Mouse (Mus musculus) CH12.LX (cell line): ENCODE measurements around the gene Rnd1. TPM values are rescaled to one million over a fixed set of nuclear protein-coding genes. Genes with fewer than 3 reads are reported as not detected.

Source experiments
- DNase-seq: peaks from one replicate; pipeline ENCODE4 v3.0.0-alpha.2; 2013; ENCODE audit errors: extremely low read depth
- H3K27ac ChIP-seq: 2 replicates; pipeline ENCODE4 v1.5.1; 2012; ENCODE audit warnings: low read depth, mild to moderate bottlenecking, control low read depth, moderate library complexity; ENCODE audit not compliant: insufficient read depth
- H3K27me3 ChIP-seq: replicated peaks from 2 replicates; pipeline ENCODE3; 2012; ENCODE audit warnings: inconsistent platforms
- H3K36me3 ChIP-seq, 2 experiments: replicated peaks in 1 of 2; 2 replicates each; pipeline versions ENCODE3 to v1.6.1; 2012; ENCODE audit warnings: inconsistent platforms in 1 of 2, low read length in 1 of 2, mild to moderate bottlenecking in 1 of 2, mixed read lengths in 1 of 2, moderate library complexity in 1 of 2; ENCODE audit not compliant: control insufficient read depth in 1 of 2, insufficient read depth in 1 of 2
- H3K4me1 ChIP-seq, 2 experiments: 2 replicates each; pipeline ENCODE4 v1.6.1; 2012; ENCODE audit warnings: inconsistent platforms in 1 of 2, moderate library complexity in 1 of 2; ENCODE audit not compliant: insufficient read depth in 2 of 2, control insufficient read depth in 1 of 2
- H3K4me2 ChIP-seq: 2 replicates; pipeline ENCODE4 v1.6.1; 2012; ENCODE audit warnings: low read depth, mild to moderate bottlenecking, control low read depth; ENCODE audit not compliant: poor library complexity, insufficient read depth, severe bottlenecking
- H3K4me3 ChIP-seq, 3 experiments: fragments of 150-350 bp in 1 of 3; sonication (generic) in 1 of 3; replicated peaks in 1 of 3; 2 replicates each; pipeline versions ENCODE3 to v1.5.1; 2011 to 2012; ENCODE audit warnings: low read depth in 2 of 3, low read length in 2 of 3, mild to moderate bottlenecking in 2 of 3, moderate library complexity in 2 of 3, control low read depth in 1 of 3, improper control_type of control experiment in 1 of 3, inconsistent platforms in 1 of 3, mixed read lengths in 1 of 3; ENCODE audit not compliant: poor library complexity in 1 of 3
- H3K79me2 ChIP-seq: replicated peaks from 2 replicates; pipeline ENCODE4 v1.6.1; 2012; ENCODE audit warnings: mild to moderate bottlenecking, moderate library complexity; ENCODE audit not compliant: control insufficient read depth, poor library complexity, insufficient read depth, severe bottlenecking; ENCODE audit errors: extremely low read depth
- H3K9ac ChIP-seq: 2 replicates; pipeline ENCODE4 v1.6.1; 2012; ENCODE audit warnings: low read depth, mild to moderate bottlenecking, control low read depth, moderate library complexity; ENCODE audit not compliant: insufficient read depth
- H3K9me3 ChIP-seq: replicated peaks from 2 replicates; pipeline ENCODE3; 2012; ENCODE audit warnings: low read length, inconsistent platforms, mixed read lengths
- CTCF ChIP-seq, 2 experiments: IDR thresholded peaks in 1 of 2; conservative IDR thresholded peaks in 1 of 2; 2 replicates each; pipeline ENCODE4 v1.5.1; 2011 to 2012; ENCODE audit warnings: low read depth in 2 of 2, low read length in 2 of 2, improper control_type of control experiment in 1 of 2, inconsistent platforms in 1 of 2, mild to moderate bottlenecking in 1 of 2, moderate library complexity in 1 of 2
- E2F4 ChIP-seq: IDR thresholded peaks from 2 replicates; pipeline ENCODE4 v1.6.1; 2011; ENCODE audit warnings: low read depth, low read length, improper control_type of control experiment; ENCODE audit not compliant: insufficient replicate concordance
- ELF1 ChIP-seq: IDR thresholded peaks from 2 replicates; pipeline ENCODE4 v1.6.1; 2014; ENCODE audit warnings: low read depth, mild to moderate bottlenecking, inconsistent platforms, low read length, improper control_type of control experiment
- EP300 ChIP-seq: IDR thresholded peaks from 2 replicates; pipeline ENCODE4 v1.6.1; 2011; ENCODE audit warnings: low read length, improper control_type of control experiment
- ETS1 ChIP-seq: conservative IDR thresholded peaks from 2 replicates; pipeline ENCODE4 v1.6.1; 2012; ENCODE audit warnings: low read depth, mild to moderate bottlenecking, inconsistent platforms, low read length, improper control_type of control experiment, moderate library complexity
- GABPA ChIP-seq: IDR thresholded peaks from 2 replicates; pipeline ENCODE4 v1.6.1; 2012; ENCODE audit warnings: low read depth, low read length, improper control_type of control experiment, inconsistent platforms; ENCODE audit not compliant: insufficient replicate concordance
- IRF4 ChIP-seq: IDR thresholded peaks from 2 replicates; pipeline ENCODE4 v1.6.1; 2014; ENCODE audit warnings: low read depth, mild to moderate bottlenecking, inconsistent platforms, low read length, improper control_type of control experiment
- JUN ChIP-seq: IDR thresholded peaks from 2 replicates; pipeline ENCODE4 v1.6.1; 2011; ENCODE audit warnings: low read depth, mild to moderate bottlenecking, low read length, improper control_type of control experiment, moderate library complexity; ENCODE audit not compliant: insufficient read depth
- JUND ChIP-seq: conservative IDR thresholded peaks from 2 replicates; pipeline ENCODE4 v1.6.1; 2011; ENCODE audit warnings: low read depth, low read length, improper control_type of control experiment
- KAT2A ChIP-seq: IDR thresholded peaks from 2 replicates; pipeline ENCODE4 v1.6.1; 2012; ENCODE audit warnings: low read length, improper control_type of control experiment, inconsistent platforms; ENCODE audit not compliant: insufficient replicate concordance
- MAFK ChIP-seq: IDR thresholded peaks from 2 replicates; pipeline ENCODE4 v1.6.1; 2011; ENCODE audit warnings: low read length, improper control_type of control experiment; ENCODE audit not compliant: insufficient replicate concordance
- MAX ChIP-seq: IDR thresholded peaks from 2 replicates; pipeline ENCODE4 v1.6.1; 2011; ENCODE audit warnings: low read length, improper control_type of control experiment
- MAZ ChIP-seq: IDR thresholded peaks from 2 replicates; pipeline ENCODE4 v1.6.1; 2012; ENCODE audit warnings: low read depth, mild to moderate bottlenecking, inconsistent platforms, low read length, improper control_type of control experiment, moderate library complexity
- MEF2A ChIP-seq: IDR thresholded peaks from 2 replicates; pipeline ENCODE4 v1.6.1; 2014; ENCODE audit warnings: low read depth, mild to moderate bottlenecking, inconsistent platforms, low read length, improper control_type of control experiment, borderline replicate concordance
- MXI1 ChIP-seq: IDR thresholded peaks from 2 replicates; pipeline ENCODE4 v1.6.1; 2011; ENCODE audit warnings: mild to moderate bottlenecking, low read depth, low read length, improper control_type of control experiment
- MYC ChIP-seq: IDR thresholded peaks from 2 replicates; pipeline ENCODE4 v1.6.1; 2011; ENCODE audit warnings: low read depth, mild to moderate bottlenecking, improper control_type of control experiment, low read length
- NELFE ChIP-seq: IDR thresholded peaks from 2 replicates; pipeline ENCODE4 v1.6.1; 2011; ENCODE audit warnings: low read depth, low read length, improper control_type of control experiment
- NRF1 ChIP-seq: IDR thresholded peaks from 2 replicates; pipeline ENCODE4 v1.6.1; 2014; ENCODE audit warnings: low read depth, mild to moderate bottlenecking, inconsistent platforms, low read length, improper control_type of control experiment, moderate library complexity
- PAX5 ChIP-seq: IDR thresholded peaks from 2 replicates; pipeline ENCODE4 v1.6.1; 2012; ENCODE audit warnings: low read length, inconsistent platforms, mixed read lengths
- RAD21 ChIP-seq: IDR thresholded peaks from 2 replicates; pipeline ENCODE4 v1.6.1; 2011; ENCODE audit warnings: low read depth, mild to moderate bottlenecking, low read length, improper control_type of control experiment, moderate library complexity
- SIN3A ChIP-seq: IDR thresholded peaks from 2 replicates; pipeline ENCODE4 v1.6.1; 2012; ENCODE audit warnings: low read length, improper control_type of control experiment, inconsistent platforms
- SMC3 ChIP-seq: IDR thresholded peaks from 2 replicates; pipeline ENCODE4 v1.6.1; 2011; ENCODE audit warnings: low read depth, low read length, improper control_type of control experiment
- TBP ChIP-seq: conservative IDR thresholded peaks from 2 replicates; pipeline ENCODE4 v1.6.1; 2011; ENCODE audit warnings: low read depth, low read length, improper control_type of control experiment
- UBTF ChIP-seq: IDR thresholded peaks from 2 replicates; pipeline ENCODE4 v1.6.1; 2012; ENCODE audit warnings: low read depth, mild to moderate bottlenecking, inconsistent platforms, low read length, improper control_type of control experiment, moderate library complexity
- USF1 ChIP-seq: IDR thresholded peaks from 2 replicates; pipeline ENCODE4 v1.6.1; 2014; ENCODE audit warnings: low read depth, mild to moderate bottlenecking, inconsistent platforms, low read length, improper control_type of control experiment
- ZC3H11A ChIP-seq: IDR thresholded peaks from 2 replicates; pipeline ENCODE4 v1.6.1; 2012; ENCODE audit warnings: low read depth, mild to moderate bottlenecking, inconsistent platforms, low read length, improper control_type of control experiment
- ZKSCAN1 ChIP-seq: IDR thresholded peaks from 2 replicates; pipeline ENCODE4 v1.6.1; 2012; ENCODE audit warnings: low read depth, inconsistent platforms, low read length, improper control_type of control experiment, borderline replicate concordance
- ZMIZ1 ChIP-seq: IDR thresholded peaks from 2 replicates; pipeline ENCODE4 v1.6.1; 2012; ENCODE audit warnings: low read depth, mild to moderate bottlenecking, inconsistent platforms, low read length, improper control_type of control experiment
- ZNF384 ChIP-seq: IDR thresholded peaks from 2 replicates; pipeline ENCODE4 v1.6.1; 2012; ENCODE audit warnings: low read depth, low read length, improper control_type of control experiment, inconsistent platforms
- dilution Hi-C: fragments of 300-500 bp; cut with MboI; formaldehyde crosslinking; loops from 2 replicates; pipeline ENCODE4 v1.14.3; 2020; ENCODE audit warnings: low sequenced_read_pairs; ENCODE audit not compliant: extremely low pct_unique_long_range_greater_than_20kb, extremely low pct_ligation_motif_present
- in situ Hi-C: fragments of 300-500 bp; cut with MboI; formaldehyde crosslinking; loops from 3 replicates; pipeline ENCODE4 v1.14.3; 2019; ENCODE audit warnings: low sequenced_read_pairs, low pct_ligation_motif_present, low pct_unique_long_range_greater_than_20kb, mixed read lengths
- polyA plus RNA-seq: library from polyadenylated mRNA; unstranded; fragments of >175 nt; gene quantifications from 2 replicates; pipeline ENCODE4 v1.2.1, GENCODE M21; 2012; ENCODE audit warnings: low read depth; ENCODE audit not compliant: insufficient read length
- total RNA-seq, 2 experiments: library from RNA; depleted of rRNA; stranded (reverse); fragments of 300-350 nt in 1 of 2; fragments of >200 nt in 1 of 2; gene quantifications; 2 replicates each; pipeline ENCODE4 v1.2.3; 2012 to 2014

Gene Rnd1
- total and polyA plus RNA-seq, 3 experiments, result 6.0 to 9.4 (median 6.3) TPM

GRCm38 (mm10) chr15:98632107-98632744 is 45.0 kb downstream of the Rnd1 start:
- dilution Hi-C loops, result no loop called here
- Histone ChIP-seq H3K4me2 (0 out of 2 replicates have a peak overlapping the region, but pooled peaks have one; percentile 8), H3K27ac (no peak overlapping the region), H3K4me3 (no peak overlapping the region), H3K36me3 (no peaks in the 10 kb centered on the region)
- DNase-seq, result no peak
- TF ChIP-seq JUND, result no peak
- no peak for TF ChIP-seq GABPA
- TF ChIP-seq ETS1, result no peak
- TF ChIP-seq USF1, result no peak
- no peak for TF ChIP-seq E2F4
- no peak for TF ChIP-seq SIN3A
- TF ChIP-seq MEF2A, result no peak
- no peak for TF ChIP-seq PAX5
- no peak for TF ChIP-seq MAFK
- no peak for TF ChIP-seq EP300
- no peak for TF ChIP-seq CTCF (conservative IDR thresholded peaks at IDR 0.05 in 1 of 2, IDR thresholded peaks at IDR 0.05 in 1 of 2; ENCODE audit: low read depth in 2 of 2, low read length in 2 of 2)
- TF ChIP-seq UBTF, result no peak
- no peak for TF ChIP-seq NELFE
- no peak for TF ChIP-seq MXI1
- TF ChIP-seq SMC3, result no peak
- TF ChIP-seq ZKSCAN1, result no peak
- TF ChIP-seq, all 38 proteins: peak for 0
- Histone ChIP-seq H3K27me3 (peaks cover 96% of the 10 kb centered on the region), H3K79me2 (no peaks in the 10 kb centered on the region), H3K9me3 (peaks cover 1% of the 10 kb centered on the region), H3K4me1 (peaks cover 12 to 45% of the 10 kb centered on the region in 2 experiments), H3K9ac (no peak overlapping the region)
- in situ Hi-C loops, result loop anchor here (5.0 kb wide), 1 partner anchor 65 kb away; no protein-coding TSS in a partner anchor

- no peak for TF ChIP-seq ZMIZ1
- TF ChIP-seq KAT2A, result no peak
- TF ChIP-seq SMC3, result peak; percentile 52
- TF ChIP-seq JUN, result no peak
- no peak for TF ChIP-seq TBP
- no peak for TF ChIP-seq JUND
- TF ChIP-seq EP300, result no peak
- TF ChIP-seq IRF4, result peak; percentile 65; the same call in 1 of the 2 replicates
- peak; percentile 30 for TF ChIP-seq RAD21
- no peak for TF ChIP-seq SIN3A
- no peak for TF ChIP-seq ELF1
- no peak for TF ChIP-seq ZNF384
- TF ChIP-seq NELFE, result peak; percentile 58; the same call in 1 of the 2 replicates
- no peak for TF ChIP-seq ZC3H11A
- peak; percentile 49; the same call in 1 of the 2 replicates for TF ChIP-seq MAX
- TF ChIP-seq NRF1, result no peak
- no peak for TF ChIP-seq ZKSCAN1
- 0 out of 2 replicates have a peak, but pooled peaks have one; percentile 21 for TF ChIP-seq MYC
- TF ChIP-seq CTCF (conservative IDR thresholded peaks at IDR 0.05 in 1 of 2, IDR thresholded peaks at IDR 0.05 in 1 of 2; ENCODE audit: low read depth in 2 of 2, low read length in 2 of 2), result peak; percentile 76 to 99
- TF ChIP-seq MAZ, result no peak
- no peak for TF ChIP-seq MEF2A
- TF ChIP-seq, all 38 proteins: peak for 7
- Histone ChIP-seq H3K4me2 (peak overlapping the region; percentile 23), H3K79me2 (no peaks in the 10 kb centered on the region), H3K4me3 (peak overlapping the region in 1 of 3 experiments; percentile 20), H3K27ac (no peak overlapping the region), H3K27me3 (peaks cover 96% of the 10 kb centered on the region), H3K4me1 (peaks cover 12 to 45% of the 10 kb centered on the region in 2 experiments), H3K36me3 (no peaks in the 10 kb centered on the region), H3K9me3 (peaks cover 6% of the 10 kb centered on the region), H3K9ac (no peak overlapping the region)
- dilution Hi-C loops (no loop called here), in situ Hi-C loops (loop anchor here (5.0 kb wide), 1 partner anchor 64 kb away; no protein-coding TSS in a partner anchor)
- DNase-seq, result peak; percentile 83
Observed at GRCm38 (mm10) chr15:98631493-98631892, 45.8 kb downstream of the Rnd1 start.
